Mouse (Mus musculus) limb, embryonic 14.5 days (tissue): Measurements from ENCODE around the gene Nop58. TPM values are rescaled to one million over a fixed set of nuclear protein-coding genes. Genes with fewer than 3 reads are reported as not detected.
"Not testable (repeated sequence)": the region's sequence is repeated elsewhere in the genome, so short reads cannot be mapped to it uniquely, and the experiment has no call there.

ENCODE experiments used
- ATAC-seq: fragments of 200-750 bp; cut with Nextera tagmentation; 2 replicates; pipeline ENCODE4 v1.8.0; 2017; ENCODE audit warnings: low read depth, moderate number of reproducible peaks, moderate TSS enrichment; ENCODE audit not compliant: low FRiP score
- DNase-seq: peaks from one replicate; pipeline ENCODE4 v3.0.0-alpha.2; 2015; ENCODE audit warnings: low spot score
- H3K27ac ChIP-seq: fragments of 300-500 bp; sonication (generic); replicated peaks from 2 replicates; pipeline ENCODE4 v1.5.1; 2014; ENCODE audit warnings: low read depth, mild to moderate bottlenecking, low read length, moderate library complexity, mixed read lengths
- H3K27me3 ChIP-seq: fragments of 300-500 bp; sonication (generic); 2 replicates; pipeline ENCODE4 v1.6.1; 2014; ENCODE audit warnings: low read length, mixed read lengths; ENCODE audit not compliant: control insufficient read depth, insufficient read depth
- H3K36me3 ChIP-seq: fragments of 300-500 bp; sonication (generic); 2 replicates; pipeline ENCODE4 v1.6.1; 2014; ENCODE audit warnings: mild to moderate bottlenecking, low read length, moderate library complexity, mixed read lengths; ENCODE audit not compliant: control insufficient read depth, insufficient read depth
- H3K4me1 ChIP-seq: fragments of 300-500 bp; sonication (generic); 2 replicates; pipeline ENCODE4 v1.6.1; 2014; ENCODE audit warnings: antibody characterized with exemption, low read length, mixed read lengths; ENCODE audit not compliant: control insufficient read depth, insufficient read depth
- H3K4me2 ChIP-seq: fragments of 300-500 bp; sonication (generic); replicated peaks from 2 replicates; pipeline ENCODE4 v1.6.1; 2014; ENCODE audit warnings: low read depth, mild to moderate bottlenecking, low read length, moderate library complexity; ENCODE audit not compliant: severe bottlenecking
- H3K4me3 ChIP-seq: fragments of 300-500 bp; sonication (generic); replicated peaks from 2 replicates; pipeline ENCODE4 v1.5.1; 2014; ENCODE audit warnings: low read length
- H3K9ac ChIP-seq: fragments of 300-500 bp; sonication (generic); 2 replicates; pipeline ENCODE4 v1.6.1; 2014; ENCODE audit warnings: mild to moderate bottlenecking, low read depth, low read length, moderate library complexity; ENCODE audit not compliant: severe bottlenecking
- H3K9me3 ChIP-seq: fragments of 300-500 bp; sonication (generic); 2 replicates; pipeline ENCODE4 v1.6.1; 2016; ENCODE audit warnings: low read length; ENCODE audit not compliant: control insufficient read depth
- POLR2A ChIP-seq: fragments of 200-500 bp; IDR thresholded peaks from 2 replicates; pipeline ENCODE4 v1.8.0; 2012; ENCODE audit warnings: inconsistent platforms, mild to moderate bottlenecking, moderate library complexity, borderline replicate concordance; ENCODE audit not compliant: insufficient read depth, insufficient read length; ENCODE audit errors: extremely low read depth
- WGBS: fragments of 180-500 bp; shearing (Covaris S2); extraction: QIAGEN DNeasy Blood & Tissue Kit; methylation state at CpG from one replicate; pipeline ENCODE4 v1.1.7; 2014; 5-methylcytosine and 5-hydroxymethylcytosine counted together
- polyA plus RNA-seq, 2 experiments: library from polyadenylated mRNA; depleted of rRNA in 1 of 2; stranded (reverse) in 1 of 2; unstranded in 1 of 2; fragments of >200 nt; fragmentation: Nextera tagmentation in 1 of 2; extraction: Ambion mirVana in 1 of 2; gene quantifications; 2 replicates each; pipeline versions ENCODE4 v1.2.1 to v1.2.3; 2012 to 2014

Gene Nop58
- 65.7 and 115 TPM in 2 replicates for polyA plus RNA-seq (2012; rRNA removed)
- 185 and 200 TPM in 2 replicates for polyA plus RNA-seq (2014; fragmentation: Nextera tagmentation; extraction: Ambion mirVana)

- ATAC-seq = peak; percentile 98
- Histone ChIP-seq H3K27ac (peak within 1 kb of the TSS; percentile 79), H3K27me3 (no peaks in the 10 kb centered on the region), H3K4me1 (peaks cover 12% of the 10 kb centered on the region), H3K36me3 (no peaks in the 10 kb centered on the region), H3K4me2 (peak within 1 kb of the TSS; percentile 97), H3K9me3 (no peaks in the 10 kb centered on the region), H3K9ac (peak within 1 kb of the TSS; percentile 71), H3K4me3 (peak within 1 kb of the TSS; percentile 62)
- peak; percentile 98 for TF ChIP-seq POLR2A
- DNase-seq = peak; percentile 96
- under 1% methylated on average over 49 of the region's 49 CpGs for WGBS
These were observed at the start of gene Nop58 for GRCm38 (mm10) chr1:59684819-59685755. TSS of gene Nop58 (plus strand) at chr1:59684971.

DNA sequence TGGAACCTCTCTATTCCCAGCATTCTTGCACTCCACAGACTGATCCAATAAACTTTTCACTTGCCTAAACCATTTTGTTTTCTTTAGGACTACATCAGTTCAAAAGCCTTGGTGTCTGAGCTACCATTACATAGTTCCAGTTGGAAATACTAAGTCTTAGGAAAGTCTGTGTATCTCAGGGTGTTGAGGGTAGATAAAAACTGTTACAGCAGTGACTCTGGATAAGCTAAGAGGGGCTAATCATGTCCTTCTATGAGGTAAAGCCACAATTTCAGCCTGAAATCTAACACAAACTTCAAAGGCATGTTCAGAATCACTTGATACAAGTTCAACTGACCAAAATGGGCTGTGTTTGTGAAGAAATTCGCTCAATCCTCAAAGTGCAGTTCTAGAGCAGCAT lies 48.4 kb upstream of the Nop58 start:
- WGBS = 70% methylated on average over 1 of the region's 1 CpGs
- no peaks in the 10 kb centered on the region for H3K9me3 ChIP-seq
- H3K9ac ChIP-seq = no peak overlapping the region
- H3K27ac ChIP-seq = no peak overlapping the region
- H3K4me2 ChIP-seq = no peak overlapping the region
- ATAC-seq (no peak), DNase-seq (no peak)
- 0 out of 2 replicates have a peak, but pooled peaks cover 3% of the 10 kb centered on the region for H3K4me1 ChIP-seq
- TF ChIP-seq POLR2A = no peak
- H3K36me3 ChIP-seq = peaks cover 10% of the 10 kb centered on the region
- no peaks in the 10 kb centered on the region for H3K27me3 ChIP-seq
- H3K4me3 ChIP-seq = no peak overlapping the region

GRCm38 (mm10) chr1:59638371-59638770 lies 46.4 kb upstream of the Nop58 start:
- Histone ChIP-seq H3K36me3 (peaks cover 21% of the 10 kb centered on the region), H3K27me3 (no peaks in the 10 kb centered on the region), H3K9me3 (no peaks in the 10 kb centered on the region), H3K9ac (no peak overlapping the region), H3K4me2 (no peak overlapping the region), H3K4me3 (no peak overlapping the region), H3K4me1 (0 out of 2 replicates have a peak, but pooled peaks cover 3% of the 10 kb centered on the region), H3K27ac (no peak overlapping the region)
- 90% methylated on average over 3 of the region's 3 CpGs for WGBS
- TF ChIP-seq POLR2A = no peak
- ATAC-seq (no peak), DNase-seq (no peak)

DNA sequence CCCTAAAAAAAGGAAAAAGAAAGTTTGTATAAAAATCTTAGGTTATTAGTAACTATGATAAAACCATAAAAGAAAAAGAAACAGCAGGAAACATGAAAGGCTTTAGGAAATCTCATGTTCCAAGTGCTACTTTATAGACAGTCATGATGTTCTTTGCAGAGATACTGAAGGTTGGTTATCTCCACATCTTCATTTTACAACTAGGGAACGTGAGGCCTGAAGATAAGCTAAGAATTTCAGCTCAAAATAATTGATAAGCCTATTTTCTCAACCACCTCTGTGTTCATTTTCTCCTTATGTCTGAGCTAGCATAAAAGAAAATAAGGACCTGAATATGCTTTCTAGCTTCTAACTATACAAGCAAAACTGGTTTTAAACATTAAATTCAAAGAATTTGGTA lies 42.3 kb upstream of the Nop58 start:
- H3K9me3 ChIP-seq = no peaks in the 10 kb centered on the region
- H3K9ac ChIP-seq = no peak overlapping the region
- no peak overlapping the region for H3K4me3 ChIP-seq
- no peaks in the 10 kb centered on the region for H3K4me1 ChIP-seq
- no peak for TF ChIP-seq POLR2A
- no peak overlapping the region for H3K27ac ChIP-seq
- WGBS = 81% methylated on average over 1 of the region's 1 CpGs
- no peaks in the 10 kb centered on the region for H3K27me3 ChIP-seq
- no peak overlapping the region for H3K4me2 ChIP-seq
- ATAC-seq (no peak), DNase-seq (no peak)
- peaks cover 34% of the 10 kb centered on the region for H3K36me3 ChIP-seq

DNA sequence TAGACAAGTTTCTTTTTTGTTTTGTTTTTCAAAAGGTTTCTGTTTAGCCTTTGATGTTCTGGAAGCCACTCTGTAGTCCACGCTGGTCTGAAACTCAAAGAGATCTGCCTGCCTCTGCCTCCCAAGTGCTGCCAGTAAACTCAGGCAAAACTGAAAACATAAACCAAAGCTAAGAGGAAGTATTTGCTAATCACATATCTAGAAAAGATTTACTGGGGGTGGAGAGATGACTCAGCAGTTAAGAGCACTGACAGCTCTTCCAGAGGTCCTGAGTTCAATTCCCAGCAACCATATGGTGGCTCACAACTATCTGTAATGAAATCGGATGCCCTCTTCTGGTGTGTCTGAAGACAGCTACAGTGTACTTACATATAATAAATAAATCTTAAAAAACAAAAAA lies 38.3 kb upstream of the Nop58 start:
- DNase-seq, H3K9me3 ChIP-seq, H3K4me1 ChIP-seq, H3K4me3 ChIP-seq, H3K4me2 ChIP-seq, H3K27me3 ChIP-seq, ATAC-seq, H3K27ac ChIP-seq, H3K9ac ChIP-seq: not testable (repeated sequence)
- 97% methylated on average over 2 of the region's 2 CpGs for WGBS
- peaks cover 48% of the 10 kb centered on the region for H3K36me3 ChIP-seq
